Mouse (Mus musculus) heart, embryonic 15.5 days (tissue): ENCODE measurements around the gene Slc44a4. TPM values are rescaled to one million over a fixed set of nuclear protein-coding genes. Genes with fewer than 3 reads are reported as not detected.
"Not testable (repeated sequence)": the region's sequence is repeated elsewhere in the genome, so short reads cannot be mapped to it uniquely, and the experiment has no call there.

Source experiments
- ATAC-seq: fragments of 200-750 bp; cut with Nextera tagmentation; replicated peaks from 2 replicates; pipeline ENCODE4 v1.8.0; 2017; ENCODE audit warnings: low read depth, moderate TSS enrichment; ENCODE audit not compliant: insufficient number of reproducible peaks, insufficient read depth, low FRiP score
- H3K27ac ChIP-seq: fragments of 300-500 bp; sonication (generic); 2 replicates; pipeline ENCODE4 v1.5.1; 2015; ENCODE audit warnings: mild to moderate bottlenecking, inconsistent platforms
- H3K27me3 ChIP-seq: fragments of 300-500 bp; sonication (generic); 2 replicates; pipeline ENCODE4 v1.6.1; 2015; ENCODE audit warnings: inconsistent platforms
- H3K36me3 ChIP-seq: fragments of 300-500 bp; sonication (generic); 2 replicates; pipeline ENCODE4 v1.6.1; 2015; ENCODE audit warnings: mild to moderate bottlenecking, inconsistent platforms
- H3K4me1 ChIP-seq: fragments of 300-500 bp; sonication (generic); replicated peaks from 2 replicates; pipeline ENCODE4 v1.6.1; 2015; ENCODE audit warnings: inconsistent platforms
- H3K4me2 ChIP-seq: fragments of 300-500 bp; sonication (generic); 2 replicates; pipeline ENCODE4 v1.6.1; 2015; ENCODE audit warnings: inconsistent platforms, mild to moderate bottlenecking, moderate library complexity
- H3K4me3 ChIP-seq: fragments of 300-500 bp; sonication (generic); 2 replicates; pipeline ENCODE4 v1.5.1; 2015; ENCODE audit warnings: mild to moderate bottlenecking, inconsistent platforms
- H3K9ac ChIP-seq: fragments of 300-500 bp; sonication (generic); 2 replicates; pipeline ENCODE4 v1.6.1; 2015; ENCODE audit warnings: mild to moderate bottlenecking, inconsistent platforms
- H3K9me3 ChIP-seq: fragments of 300-500 bp; sonication (generic); replicated peaks from 2 replicates; pipeline ENCODE4 v1.6.1; 2016; ENCODE audit warnings: inconsistent platforms
- WGBS: fragments of 180-500 bp; shearing (Covaris S2); methylation state at CpG from one replicate; pipeline ENCODE4 v1.1.7; 2015; ENCODE audit warnings: mixed read lengths; 5-methylcytosine and 5-hydroxymethylcytosine counted together
- polyA plus RNA-seq: library from polyadenylated mRNA; unstranded; fragments of >200 nt; fragmentation: Nextera tagmentation; extraction: Ambion mirVana; gene quantifications from 2 replicates; pipeline ENCODE4 v1.2.1, GENCODE M21; 2015

The Slc44a4 gene
- polyA plus RNA-seq, 1 experiment from 2014 or later = 0.08 TPM

DNA sequence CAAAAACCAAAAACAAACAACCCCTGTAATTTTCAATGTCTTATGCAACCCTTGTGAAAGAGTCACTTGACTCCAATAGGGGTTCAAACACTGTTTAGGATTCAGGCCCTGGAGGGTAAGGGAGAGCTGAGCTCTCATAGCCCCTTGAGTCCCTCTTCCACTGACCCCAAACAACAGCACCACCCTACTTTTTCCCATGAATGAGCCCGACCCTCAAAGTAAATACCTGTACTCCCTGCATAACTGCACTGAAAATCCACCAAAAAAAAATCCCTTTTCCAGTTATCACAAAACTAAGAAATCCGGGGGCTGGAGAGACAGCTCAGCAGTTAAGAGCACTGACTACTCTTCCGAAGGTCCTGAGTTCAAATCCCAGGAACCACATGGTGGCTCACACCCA lies 41.6 kb downstream of the Slc44a4 start:
- Histone ChIP-seq H3K9ac (no peak overlapping the region), H3K27me3 (peaks cover 5% of the 10 kb centered on the region), H3K4me3 (no peak overlapping the region), H3K4me1 (peaks cover 13% of the 10 kb centered on the region), H3K27ac (no peak overlapping the region), H3K36me3 (0 out of 2 replicates have a peak, but pooled peaks cover under 1% of the 10 kb centered on the region), H3K4me2 (no peak overlapping the region), H3K9me3 (no peaks in the 10 kb centered on the region)
- 69% methylated on average over 3 of the region's 3 CpGs for WGBS
- no peak for ATAC-seq

DNA sequence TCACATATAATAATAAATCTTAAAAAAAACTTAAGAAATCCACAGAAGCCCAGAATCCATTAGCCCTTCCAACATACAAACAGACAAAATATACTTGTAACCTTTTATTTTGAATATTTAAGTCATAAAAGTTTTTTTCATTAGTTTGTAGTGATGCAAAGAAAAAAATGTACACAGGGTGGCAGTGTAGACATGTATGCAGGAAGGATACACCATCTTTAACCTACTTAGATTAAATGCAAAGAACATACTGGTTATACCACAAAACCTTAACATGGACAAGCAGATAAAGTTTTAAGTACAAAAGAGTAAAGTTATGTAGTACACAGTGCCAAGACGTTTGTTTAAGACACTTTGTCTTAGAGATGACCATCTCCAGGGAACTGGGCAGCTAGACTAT lies 42.1 kb downstream of the Slc44a4 start:
- WGBS = 39% methylated on average over 1 of the region's 1 CpGs
- ATAC-seq = no peak
- Histone ChIP-seq H3K9me3 (no peaks in the 10 kb centered on the region), H3K27me3 (peaks cover 5% of the 10 kb centered on the region), H3K4me3 (no peak overlapping the region), H3K4me2 (no peak overlapping the region), H3K36me3 (no peaks in the 10 kb centered on the region), H3K27ac (no peak overlapping the region), H3K9ac (no peak overlapping the region), H3K4me1 (peaks cover 9% of the 10 kb centered on the region)

DNA sequence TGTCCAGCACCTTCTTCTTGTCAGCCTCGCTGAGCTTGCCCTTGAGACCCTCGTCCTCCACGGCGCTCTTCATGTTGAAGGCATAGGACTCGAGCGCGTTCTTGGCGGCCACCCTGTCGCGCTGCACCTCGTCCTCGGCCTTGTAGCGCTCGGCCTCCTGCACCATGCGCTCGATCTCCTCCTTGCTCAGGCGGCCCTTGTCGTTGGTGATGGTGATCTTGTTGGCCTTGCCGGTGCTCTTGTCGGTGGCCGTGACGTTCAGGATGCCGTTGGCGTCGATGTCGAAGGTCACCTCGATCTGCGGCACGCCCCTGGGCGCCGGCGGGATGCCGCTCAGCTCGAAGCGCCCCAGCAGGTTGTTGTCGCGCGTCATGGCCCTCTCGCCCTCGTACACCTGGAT lies 43.0 kb downstream of the Slc44a4 start:
- H3K9ac ChIP-seq, H3K27ac ChIP-seq, H3K4me2 ChIP-seq, H3K4me3 ChIP-seq, H3K4me1 ChIP-seq, ATAC-seq, H3K36me3 ChIP-seq, H3K9me3 ChIP-seq, H3K27me3 ChIP-seq: not testable (repeated sequence)
- WGBS = 17% methylated on average over 38 of the region's 40 CpGs

DNA sequence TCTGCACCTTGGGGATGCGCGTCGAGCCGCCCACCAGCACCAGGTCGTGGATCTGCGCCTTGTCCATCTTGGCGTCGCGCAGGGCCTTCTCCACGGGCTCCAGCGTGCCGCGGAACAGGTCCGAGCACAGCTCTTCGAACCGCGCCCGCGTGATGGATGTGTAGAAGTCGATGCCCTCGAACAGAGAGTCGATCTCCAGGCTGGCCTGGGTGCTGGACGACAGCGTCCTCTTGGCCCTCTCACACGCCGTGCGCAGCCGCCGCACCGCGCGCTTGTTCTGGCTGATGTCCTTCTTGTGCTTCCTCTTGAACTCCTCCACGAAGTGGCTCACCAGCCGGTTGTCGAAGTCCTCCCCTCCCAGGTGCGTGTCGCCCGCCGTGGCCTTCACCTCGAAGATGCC lies 43.7 kb downstream of the Slc44a4 start:
- ATAC-seq = not testable (repeated sequence)

DNA sequence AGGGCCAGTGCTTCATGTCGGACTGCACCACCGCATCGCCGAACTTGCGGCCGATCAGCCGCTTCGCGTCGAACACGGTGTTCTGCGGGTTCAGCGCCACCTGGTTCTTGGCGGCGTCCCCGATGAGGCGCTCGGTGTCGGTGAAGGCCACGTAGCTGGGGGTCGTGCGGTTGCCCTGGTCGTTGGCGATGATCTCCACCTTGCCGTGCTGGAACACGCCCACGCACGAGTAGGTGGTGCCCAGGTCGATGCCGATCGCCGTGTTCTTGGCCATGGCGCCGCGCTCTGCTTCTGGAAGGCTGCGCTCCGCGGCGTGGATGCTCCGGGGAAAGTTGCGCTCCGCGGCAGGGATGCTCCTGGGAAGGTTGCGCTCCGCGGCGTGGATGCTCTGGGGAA lies 44.5 kb downstream of the Slc44a4 start:
- not testable (repeated sequence) for H3K36me3 ChIP-seq, H3K27me3 ChIP-seq, H3K9me3 ChIP-seq, H3K9ac ChIP-seq, H3K27ac ChIP-seq, H3K4me1 ChIP-seq
- H3K4me2 ChIP-seq = peak overlapping the region; percentile 79
- peak; percentile 7; the same call in 1 of the 2 replicates for ATAC-seq
- H3K4me3 ChIP-seq = peak overlapping the region; percentile 67
- under 1% methylated on average over 15 of the region's 47 CpGs for WGBS

More for the DNA sequence above, 43.7 kb downstream of the Slc44a4 start:
- not testable (repeated sequence) for H3K36me3 ChIP-seq, H3K9me3 ChIP-seq, H3K4me1 ChIP-seq, H3K4me3 ChIP-seq, H3K9ac ChIP-seq, H3K27ac ChIP-seq, H3K4me2 ChIP-seq, H3K27me3 ChIP-seq
- WGBS = 22% methylated on average over 28 of the region's 40 CpGs

DNA sequence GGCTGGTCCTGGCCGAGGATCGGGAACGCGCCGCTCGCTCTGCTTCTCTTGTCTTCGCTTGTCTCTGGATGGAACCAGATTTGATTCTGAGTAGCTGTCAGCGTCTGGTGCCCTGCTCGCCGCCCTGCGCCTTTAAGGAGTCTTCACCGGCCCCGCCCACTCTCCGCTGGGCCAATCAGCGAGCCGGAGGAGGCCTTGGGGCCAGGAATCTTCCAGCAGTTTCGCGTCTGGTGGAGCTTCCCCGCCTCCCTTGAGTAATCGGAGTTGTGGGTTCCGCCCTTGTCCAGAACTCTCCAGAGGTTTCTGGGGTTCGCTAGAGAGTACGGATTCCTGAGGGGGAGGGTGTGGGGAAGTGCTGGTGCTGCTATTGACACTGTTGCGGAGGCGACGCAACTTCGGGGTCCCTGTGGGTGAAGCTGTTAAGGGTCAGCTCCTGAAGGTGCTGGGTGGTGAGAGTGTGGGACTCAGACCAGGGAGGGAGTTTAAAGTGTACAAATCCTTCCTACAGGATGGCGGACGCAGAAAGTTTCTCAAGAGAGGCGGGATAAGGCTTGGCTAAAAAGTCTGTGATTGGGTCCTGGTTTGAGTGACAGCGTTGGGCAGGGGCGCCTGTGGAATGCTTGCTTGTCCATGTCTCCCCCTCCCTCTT lies 45.0 kb downstream of the Slc44a4 start, which contains the start of gene Hspa1b:
TSS of gene Hspa1b (minus strand) at position 109 of the 649 bp plus-strand sequence.
- H3K4me1 ChIP-seq, H3K36me3 ChIP-seq, H3K9me3 ChIP-seq, H3K27me3 ChIP-seq: not testable (repeated sequence)
- WGBS = under 1% methylated on average over 30 of the region's 32 CpGs
- H3K4me2 ChIP-seq = peak within 1 kb of the TSS; percentile 79
- H3K4me3 ChIP-seq = peak within 1 kb of the TSS; percentile 67
- ATAC-seq = peak; percentile 90
- peak within 1 kb of the TSS; percentile 98 for H3K27ac ChIP-seq
- peak within 1 kb of the TSS; percentile 76 for H3K9ac ChIP-seq

DNA sequence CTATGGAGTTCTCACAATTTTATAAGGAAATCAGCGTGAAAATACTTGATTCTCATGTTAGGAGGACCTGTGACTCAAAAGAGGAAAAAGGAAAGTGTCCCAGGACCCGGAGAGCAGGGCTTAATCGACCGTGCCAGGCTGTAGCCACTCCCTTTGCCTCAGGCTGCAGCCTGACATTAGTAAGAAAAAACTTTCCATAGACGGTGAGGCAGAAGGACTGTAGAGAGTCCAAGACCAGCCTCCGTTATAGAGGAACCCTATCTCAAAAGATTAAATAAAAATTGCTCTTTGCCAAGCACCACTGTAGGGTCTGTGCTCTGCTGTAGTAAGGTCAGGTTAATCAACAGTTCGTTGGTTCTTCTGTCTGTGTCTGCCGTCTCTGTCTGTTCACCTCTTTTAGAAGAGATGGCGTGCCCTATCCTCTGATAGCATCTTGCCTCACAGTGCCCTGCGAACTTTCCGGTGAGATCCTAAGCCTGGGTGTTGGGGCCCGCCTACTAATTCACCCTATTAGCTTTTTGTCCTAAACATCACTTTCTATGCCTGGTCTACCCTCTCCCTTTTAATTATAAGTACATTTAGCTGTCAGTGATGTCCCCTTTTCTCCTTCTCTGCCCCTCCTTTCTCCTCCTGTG lies 45.7 kb downstream of the Slc44a4 start:
- WGBS = 9% methylated on average over 12 of the region's 12 CpGs
- H3K9me3 ChIP-seq = no peaks in the 10 kb centered on the region
- peaks cover 5% of the 10 kb centered on the region for H3K27me3 ChIP-seq
- peak overlapping the region; percentile 98 for H3K27ac ChIP-seq
- ATAC-seq = no peak
- peak overlapping the region; percentile 79 for H3K4me2 ChIP-seq
- peak overlapping the region; percentile 67 for H3K4me3 ChIP-seq
- 0 out of 2 replicates have a peak, but pooled peaks cover 7% of the 10 kb centered on the region for H3K4me1 ChIP-seq
- H3K36me3 ChIP-seq = no peaks in the 10 kb centered on the region
- H3K9ac ChIP-seq = peak overlapping the region; percentile 76

DNA sequence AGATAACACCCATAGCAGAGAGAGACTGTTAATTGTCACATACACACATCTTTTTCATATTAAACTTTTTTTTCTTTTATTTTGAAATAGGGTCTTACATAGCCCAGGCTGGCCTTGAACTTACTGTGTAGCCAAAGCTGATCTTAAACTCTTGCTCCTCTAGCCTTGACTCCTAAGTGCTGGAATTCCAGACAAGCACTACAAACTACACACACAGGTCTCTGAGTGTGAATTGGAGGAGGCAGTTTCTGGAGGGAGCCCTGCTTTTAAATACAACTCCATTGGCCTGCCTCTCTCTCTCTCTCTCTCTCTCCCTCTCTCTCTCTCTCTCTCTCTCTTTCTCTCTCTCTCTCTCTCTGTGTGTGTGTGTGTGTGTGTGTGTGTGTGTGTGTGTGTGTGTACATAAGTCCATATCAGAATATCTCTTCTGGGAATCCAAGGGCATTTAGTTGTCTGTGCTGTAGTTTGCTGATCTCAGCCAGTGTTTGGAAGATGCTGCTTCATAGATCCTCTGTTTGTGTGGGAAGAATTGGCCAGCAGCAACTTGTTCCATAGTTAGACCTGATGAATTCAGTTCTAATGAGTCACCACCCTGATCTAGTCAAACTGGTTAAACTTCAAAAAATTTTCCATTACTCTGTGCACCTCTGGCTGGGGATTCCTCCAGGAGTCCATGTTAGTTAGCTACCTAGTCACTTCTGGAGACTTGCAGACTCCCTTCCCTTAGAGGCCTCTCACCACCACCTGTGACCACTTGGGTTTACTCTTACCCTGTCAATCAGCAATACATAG lies 46.6 kb downstream of the Slc44a4 start:
- H3K27ac ChIP-seq = 0 out of 2 replicates have a peak overlapping the region, but pooled peaks have one; percentile 30
- 0 out of 2 replicates have a peak, but pooled peaks cover 7% of the 10 kb centered on the region for H3K4me1 ChIP-seq
- no peak for ATAC-seq
- H3K4me3 ChIP-seq = no peak overlapping the region
- H3K9ac ChIP-seq = no peak overlapping the region
- peaks cover 5% of the 10 kb centered on the region for H3K27me3 ChIP-seq
- no peak overlapping the region for H3K4me2 ChIP-seq
- no peaks in the 10 kb centered on the region for H3K36me3 ChIP-seq
- no peaks in the 10 kb centered on the region for H3K9me3 ChIP-seq

DNA sequence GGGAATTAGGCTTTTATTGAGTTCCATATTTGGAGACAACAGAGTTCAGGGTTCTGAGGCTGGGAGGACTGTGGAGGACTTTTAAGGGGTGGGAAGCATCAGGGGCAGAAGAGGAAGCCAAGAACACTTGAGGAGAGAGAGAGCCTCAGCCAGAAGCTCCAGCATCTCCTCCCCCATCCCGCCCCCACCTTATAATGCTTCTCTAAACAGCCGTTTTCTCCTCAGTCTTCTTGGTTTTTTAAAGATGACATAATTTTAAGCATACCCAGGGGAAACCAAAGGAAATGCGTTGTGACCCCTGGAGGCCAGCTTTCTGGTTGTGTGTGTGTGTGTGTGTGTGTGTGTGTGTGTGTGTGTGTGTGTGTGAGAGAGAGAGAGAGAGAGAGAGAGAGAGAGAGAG lies 47.9 kb downstream of the Slc44a4 start:
- WGBS = 39% methylated on average over 3 of the region's 3 CpGs
- no peak overlapping the region for H3K4me3 ChIP-seq
- H3K27ac ChIP-seq = no peak overlapping the region
- no peak for ATAC-seq
- no peaks in the 10 kb centered on the region for H3K27me3 ChIP-seq
- no peaks in the 10 kb centered on the region for H3K9me3 ChIP-seq
- no peak overlapping the region for H3K4me2 ChIP-seq
- no peaks in the 10 kb centered on the region for H3K36me3 ChIP-seq
- 0 out of 2 replicates have a peak, but pooled peaks cover 7% of the 10 kb centered on the region for H3K4me1 ChIP-seq
- no peak overlapping the region for H3K9ac ChIP-seq

DNA sequence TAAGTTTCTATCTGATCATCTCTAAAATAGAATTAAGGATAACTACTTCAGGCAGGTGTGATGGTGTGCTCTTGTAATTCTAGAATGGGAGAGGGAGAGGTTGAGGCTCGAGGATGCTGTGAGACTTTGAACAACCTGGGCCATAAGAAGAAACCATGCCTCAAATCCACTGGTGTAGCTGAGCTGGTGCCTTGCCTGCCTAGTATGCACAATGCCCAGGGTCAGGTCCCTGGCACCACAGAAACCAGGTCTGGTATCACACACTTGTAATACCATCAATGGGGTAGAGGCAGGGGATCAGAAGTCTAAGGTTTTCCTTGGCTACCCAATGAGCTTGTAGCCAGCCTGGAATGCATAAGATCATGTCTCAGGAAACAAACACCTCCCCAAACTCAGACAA lies 48.6 kb downstream of the Slc44a4 start:
- Histone ChIP-seq H3K4me2 (no peak overlapping the region), H3K4me1 (0 out of 2 replicates have a peak, but pooled peaks cover 7% of the 10 kb centered on the region), H3K27ac (no peak overlapping the region), H3K9me3 (no peaks in the 10 kb centered on the region), H3K36me3 (no peaks in the 10 kb centered on the region), H3K9ac (no peak overlapping the region), H3K4me3 (no peak overlapping the region), H3K27me3 (peaks cover 2% of the 10 kb centered on the region)
- no peak for ATAC-seq
- WGBS = 63% methylated on average over 1 of the region's 1 CpGs

DNA sequence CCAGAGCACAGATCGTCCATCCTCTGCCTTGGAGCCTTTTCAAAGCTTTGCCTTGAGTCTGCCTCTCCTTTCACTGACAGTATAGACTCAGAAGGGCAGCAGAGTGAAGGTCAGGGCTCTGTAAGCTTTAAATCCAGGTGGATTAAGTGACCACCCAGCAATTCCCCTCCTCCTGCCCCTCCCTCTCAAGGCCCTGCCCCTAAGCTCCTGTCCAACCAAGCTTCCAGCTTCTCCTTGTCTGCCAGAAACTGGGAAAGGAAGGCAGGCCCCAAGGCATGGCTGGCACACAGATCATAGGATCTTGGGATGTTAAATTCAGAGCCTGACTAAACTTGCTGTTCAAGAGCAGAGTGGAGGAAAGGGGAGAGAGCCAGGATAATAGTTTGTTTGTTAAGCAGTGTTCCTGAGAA lies 50.4 kb downstream of the Slc44a4 start:
- Histone ChIP-seq H3K4me3 (no peak overlapping the region), H3K4me1 (0 out of 2 replicates have a peak, but pooled peaks cover 7% of the 10 kb centered on the region), H3K9ac (no peak overlapping the region), H3K27me3 (peaks cover 20% of the 10 kb centered on the region), H3K27ac (no peak overlapping the region), H3K9me3 (no peaks in the 10 kb centered on the region), H3K36me3 (no peaks in the 10 kb centered on the region), H3K4me2 (no peak overlapping the region)
- WGBS = 21% methylated on average over 1 of the region's 1 CpGs
- ATAC-seq = no peak
